Mouse (Mus musculus): Measurements from ENCODE around the gene Gm10959. TPM values are rescaled to one million over a fixed set of nuclear protein-coding genes. Genes with fewer than 3 reads are reported as not detected.
A peak's percentile ranks its signal among the peaks of the same experiment; 100 is the strongest.

The Gm10959 gene
- total and polyA plus RNA-seq, 3 experiments, result not detected

DNA sequence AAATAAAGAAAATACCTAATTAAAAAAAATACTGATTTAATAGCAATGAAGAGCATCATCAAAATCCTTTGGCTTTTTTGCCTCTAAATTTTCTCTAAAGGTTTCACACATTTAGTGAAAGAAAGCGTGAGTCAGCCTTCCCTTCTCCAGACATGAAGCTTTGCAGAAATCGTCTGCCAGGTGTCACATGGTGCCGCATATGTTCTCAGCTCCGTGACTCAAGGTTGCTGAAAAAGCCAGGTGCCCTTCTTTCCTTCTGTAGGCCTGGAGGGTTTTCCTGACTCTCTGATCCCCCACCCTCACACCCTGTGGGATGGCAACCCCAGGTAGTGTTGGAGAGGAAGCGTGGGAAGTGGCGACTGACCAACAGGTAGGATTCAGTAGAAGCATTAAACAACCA lies 10.6 kb upstream of the Gm10959 start:
- H3K9ac ChIP-seq (ENCODE audit: control insufficient read depth, low read depth, low read length, poor library complexity, severe bottlenecking), result no peak overlapping the region
- peaks cover 0 to 11% of the 10 kb centered on the region in 2 experiments; a peak in 2 of 4 replicates for H3K36me3 ChIP-seq (ENCODE audit: control insufficient read depth in 1 of 2, insufficient read depth in 2 of 2, low read length in 2 of 2)
- DNase-seq (ENCODE audit: low read depth, low spot score), result no peak
- H3K4me3 ChIP-seq (ENCODE audit: control insufficient read depth in 1 of 2, insufficient read depth in 1 of 2, low read depth in 2 of 2, low read length in 2 of 2), result no peak overlapping the region
- peaks cover 2 to 4% of the 10 kb centered on the region in 2 experiments; a peak in 2 of 4 replicates for H3K4me1 ChIP-seq (ENCODE audit: control insufficient read depth in 1 of 2, insufficient read depth in 2 of 2, low read length in 2 of 2)
- TF ChIP-seq HCFC1 (IDR thresholded peaks at IDR 0.05; ENCODE audit: low read depth, low read length) (no peak), ZMIZ1 (IDR thresholded peaks at IDR 0.05; ENCODE audit: low read depth, low read length) (no peak), ELF1 (IDR thresholded peaks at IDR 0.05; ENCODE audit: low read depth, low read length) (no peak), MXI1 (IDR thresholded peaks at IDR 0.05; ENCODE audit: low read depth, low read length) (no peak), NRF1 (IDR thresholded peaks at IDR 0.05; ENCODE audit: insufficient read depth, low read depth, low read length, poor library complexity, severe bottlenecking) (no peak), GATA1 (IDR thresholded peaks at IDR 0.05; ENCODE audit: low read depth, low read length) (no peak), USF2 (IDR thresholded peaks at IDR 0.05; ENCODE audit: borderline replicate concordance in 1 of 2, insufficient read depth in 1 of 2, low read depth in 1 of 2, low read length in 2 of 2) (no peak), SIN3A (IDR thresholded peaks at IDR 0.05; ENCODE audit: low read length) (no peak), KAT2A (conservative IDR thresholded peaks at IDR 0.05; ENCODE audit: low read depth, low read length) (no peak), MYB (IDR thresholded peaks at IDR 0.05; ENCODE audit: low read depth, low read length) (no peak)
- H3K27ac ChIP-seq (ENCODE audit: control insufficient read depth, low read depth, low read length), result no peak overlapping the region
- H3K9me3 ChIP-seq (replicated peaks; ENCODE audit: insufficient read depth, low read length), result no peaks in the 10 kb centered on the region
- H3K79me2 ChIP-seq (ENCODE audit: control insufficient read depth, insufficient read depth, low read length, poor library complexity), result peaks cover 6% of the 10 kb centered on the region
- no peaks in the 10 kb centered on the region for H3K27me3 ChIP-seq (ENCODE audit: control insufficient read depth in 1 of 2, insufficient read depth in 2 of 2, low read length in 2 of 2)

DNA sequence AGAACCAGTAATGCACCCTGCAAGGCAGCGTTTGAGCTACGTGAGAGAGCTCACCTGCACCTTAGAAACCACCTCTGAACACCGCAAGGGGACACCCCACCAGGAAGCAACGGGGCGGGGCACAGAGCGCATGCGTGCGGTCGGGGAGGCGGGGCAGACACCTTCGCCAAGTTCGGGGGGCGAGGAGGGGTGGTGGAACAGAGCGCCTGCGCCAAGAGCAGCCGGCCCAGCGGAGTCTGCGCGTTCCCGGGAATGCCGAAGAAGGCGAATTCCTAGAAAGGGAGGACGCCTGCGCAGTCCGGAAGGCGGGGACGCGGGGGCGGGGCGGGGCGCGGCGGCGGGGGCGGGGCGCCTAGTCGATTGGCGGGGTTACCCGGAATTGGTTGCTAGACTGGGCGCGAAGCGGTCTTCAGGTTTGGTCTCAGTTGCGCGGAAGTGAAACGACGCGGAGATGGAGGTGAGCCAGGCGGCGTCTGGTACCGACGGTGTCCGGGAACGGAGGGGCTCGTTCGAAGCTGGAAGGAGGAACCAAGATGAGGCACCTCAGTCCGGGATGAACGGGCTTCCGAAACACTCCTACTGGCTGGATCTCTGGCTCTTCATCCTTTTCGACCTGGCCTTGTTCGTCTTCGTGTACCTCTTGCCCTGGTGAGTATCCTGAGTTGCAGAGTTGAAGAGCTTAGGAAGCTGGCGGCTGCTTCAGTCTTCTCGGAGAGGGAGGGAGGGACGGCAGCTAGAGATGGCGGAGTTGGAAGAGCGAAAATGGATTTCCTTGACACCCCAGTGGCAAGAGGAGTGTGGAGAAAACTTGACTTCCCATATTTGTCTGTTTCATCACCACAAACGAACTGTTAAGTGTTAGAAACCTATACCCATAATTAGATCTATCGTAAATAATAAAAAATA lies 5.1 kb upstream of the Gm10959 start, which contains the start of gene 1810037I17Rik:
1810037I17Rik (plus strand) TSS at position 195 of the 906 bp plus-strand sequence.
- DNase-seq (ENCODE audit: low read depth, low spot score), result peak; percentile 95
- peak within 1 kb of the TSS; percentile 74 for H3K9ac ChIP-seq (ENCODE audit: control insufficient read depth, low read depth, low read length, poor library complexity, severe bottlenecking)
- H3K27me3 ChIP-seq (ENCODE audit: control insufficient read depth in 1 of 2, insufficient read depth in 2 of 2, low read length in 2 of 2), result no peaks in the 10 kb centered on the region
- H3K27ac ChIP-seq (ENCODE audit: control insufficient read depth, low read depth, low read length), result peak within 1 kb of the TSS; percentile 73
- peaks cover 15 to 22% of the 10 kb centered on the region in 2 experiments for H3K4me1 ChIP-seq (ENCODE audit: control insufficient read depth in 1 of 2, insufficient read depth in 2 of 2, low read length in 2 of 2)
- H3K9me3 ChIP-seq (replicated peaks; ENCODE audit: insufficient read depth, low read length), result no peaks in the 10 kb centered on the region
- peaks cover 0 to 26% of the 10 kb centered on the region in 2 experiments; a peak in 2 of 4 replicates for H3K36me3 ChIP-seq (ENCODE audit: control insufficient read depth in 1 of 2, insufficient read depth in 2 of 2, low read length in 2 of 2)
- H3K4me3 ChIP-seq (ENCODE audit: control insufficient read depth in 1 of 2, insufficient read depth in 1 of 2, low read depth in 2 of 2, low read length in 2 of 2), result peak within 1 kb of the TSS; percentile 77 to 100
- H3K79me2 ChIP-seq (ENCODE audit: control insufficient read depth, insufficient read depth, low read length, poor library complexity), result peaks cover 9% of the 10 kb centered on the region
- TF ChIP-seq ZMIZ1 (IDR thresholded peaks at IDR 0.05; ENCODE audit: low read depth, low read length), result peak; percentile 62; the same call in 1 of the 2 replicates
- TF ChIP-seq UBTF (IDR thresholded peaks at IDR 0.05; ENCODE audit: borderline replicate concordance, insufficient read depth, low read depth, low read length), result no peak
- TF ChIP-seq RCOR1 (IDR thresholded peaks at IDR 0.05; ENCODE audit: low read depth, low read length), result 0 out of 2 replicates have a peak, but pooled peaks have one; percentile 39
- 0 out of 2 replicates have a peak, but pooled peaks have one; percentile 22 for TF ChIP-seq USF1 (IDR thresholded peaks at IDR 0.05; ENCODE audit: low read depth, low read length)
- TF ChIP-seq ETS1 (IDR thresholded peaks at IDR 0.05; ENCODE audit: low read depth, low read length), result peak; percentile 16; the same call in 1 of the 2 replicates
- peak; percentile 61; the same call in 1 of the 2 replicates for TF ChIP-seq SIN3A (IDR thresholded peaks at IDR 0.05; ENCODE audit: low read length)
- no peak for TF ChIP-seq GABPA (IDR thresholded peaks at IDR 0.05; ENCODE audit: low read depth, low read length)
- TF ChIP-seq BHLHE40 (IDR thresholded peaks at IDR 0.05; ENCODE audit: borderline replicate concordance, low read depth, low read length), result 0 out of 2 replicates have a peak, but pooled peaks have one; percentile 7
- TF ChIP-seq JUND (IDR thresholded peaks at IDR 0.05; ENCODE audit: low read depth, low read length), result no peak
- TF ChIP-seq POLR2A (IDR thresholded peaks at IDR 0.05; ENCODE audit: control insufficient read depth in 1 of 2, insufficient read depth in 1 of 2, low read depth in 1 of 2, low read length in 2 of 2, poor library complexity in 1 of 2), result peak; percentile 65 to 66; a peak in 2 of 4 replicates
- no peak for TF ChIP-seq MYC (IDR thresholded peaks at IDR 0.05; ENCODE audit: low read depth, low read length)
- peak; percentile 64 for TF ChIP-seq ELF1 (IDR thresholded peaks at IDR 0.05; ENCODE audit: low read depth, low read length)
- TF ChIP-seq MXI1 (IDR thresholded peaks at IDR 0.05; ENCODE audit: low read depth, low read length), result 0 out of 2 replicates have a peak, but pooled peaks have one; percentile 20
- TF ChIP-seq CHD1 (IDR thresholded peaks at IDR 0.05; ENCODE audit: low read depth, low read length), result no peak
- TF ChIP-seq USF2 (IDR thresholded peaks at IDR 0.05; ENCODE audit: borderline replicate concordance in 1 of 2, insufficient read depth in 1 of 2, low read depth in 1 of 2, low read length in 2 of 2), result no peak
- no peak for TF ChIP-seq TAL1 (IDR thresholded peaks at IDR 0.05; ENCODE audit: low read length)
- no peak for TF ChIP-seq E2F4 (IDR thresholded peaks at IDR 0.05; ENCODE audit: borderline replicate concordance, low read depth, low read length)
- TF ChIP-seq MEF2A (IDR thresholded peaks at IDR 0.05; ENCODE audit: extremely low read depth, insufficient replicate concordance, low read depth, low read length, poor library complexity, severe bottlenecking), result no peak
- TF ChIP-seq POLR2AphosphoS2 (IDR thresholded peaks at IDR 0.05; ENCODE audit: low read length), result peak; percentile 57; the same call in 1 of the 2 replicates
- 0 out of 2 replicates have a peak, but pooled peaks have one; percentile 8 for TF ChIP-seq TCF12 (IDR thresholded peaks at IDR 0.05; ENCODE audit: low read depth, low read length)
- TF ChIP-seq HCFC1 (IDR thresholded peaks at IDR 0.05; ENCODE audit: low read depth, low read length), result peak; percentile 70; the same call in 1 of the 2 replicates
- TF ChIP-seq CTCF (IDR thresholded peaks at IDR 0.05 in 2 of 3, conservative IDR thresholded peaks at IDR 0.05 in 1 of 3; ENCODE audit: control insufficient read depth in 1 of 3, insufficient read depth in 1 of 3, low read depth in 2 of 3, low read length in 3 of 3, poor library complexity in 1 of 3, severe bottlenecking in 1 of 3), result peak in 2 of 3 experiments; percentile 12 to 27; a peak in 2 of 6 replicates
